Mouse (Mus musculus): Measurements from ENCODE around the gene Ppt2. TPM values are rescaled to one million over a fixed set of nuclear protein-coding genes. Genes with fewer than 3 reads are reported as not detected.

Ppt2 gene
- total and polyA plus RNA-seq, 3 experiments = 5.5 to 35.1 (median 17.1) TPM

GRCm38 (mm10) chr17:34643944-34644343, 15.6 kb upstream of the Ppt2 start:
- Histone ChIP-seq H3K27me3 (ENCODE audit: insufficient read depth, low read length) (peaks cover 26% of the 10 kb centered on the region), H3K36me3 (replicated peaks) (peaks cover 20% of the 10 kb centered on the region), H3K9me3 (replicated peaks) (no peaks in the 10 kb centered on the region), H3K4me3 (ENCODE audit: low read depth, low read length) (no peak overlapping the region), H3K4me1 (ENCODE audit: insufficient read depth, low read depth, low read length) (peaks cover 35% of the 10 kb centered on the region)
- ATAC-seq (ENCODE audit: extremely low read depth, insufficient number of reproducible peaks, low FRiP score, poor library complexity, severe bottlenecking) (no peak), DNase-seq (ENCODE audit: low spot score) (no peak)
- TF ChIP-seq GATA2 (IDR thresholded peaks at IDR 0.05; ENCODE audit: borderline replicate concordance, low read depth, low read length) = no peak
- no peak for TF ChIP-seq CTCF (IDR thresholded peaks at IDR 0.05; ENCODE audit: low read depth, low read length)
- TF ChIP-seq GATA1 (IDR thresholded peaks at IDR 0.05; ENCODE audit: borderline replicate concordance, low read length) = no peak
- TF ChIP-seq TAL1 (conservative IDR thresholded peaks at IDR 0.05; ENCODE audit: low read depth, low read length) = no peak
- no peak for TF ChIP-seq POLR2AphosphoS5 (IDR thresholded peaks at IDR 0.05; ENCODE audit: insufficient replicate concordance, low read depth, low read length)

- peaks cover 15% of the 10 kb centered on the region for H3K36me3 ChIP-seq (replicated peaks)
- no peak for DNase-seq (ENCODE audit: low spot score)
- no peak overlapping the region for H3K4me3 ChIP-seq (ENCODE audit: low read depth, low read length)
- no peaks in the 10 kb centered on the region for H3K9me3 ChIP-seq (replicated peaks)
- TF ChIP-seq POLR2AphosphoS5 (IDR thresholded peaks at IDR 0.05; ENCODE audit: insufficient replicate concordance, low read depth, low read length) (no peak), CTCF (IDR thresholded peaks at IDR 0.05; ENCODE audit: low read depth, low read length) (no peak), GATA2 (IDR thresholded peaks at IDR 0.05; ENCODE audit: borderline replicate concordance, low read depth, low read length) (no peak), GATA1 (IDR thresholded peaks at IDR 0.05; ENCODE audit: borderline replicate concordance, low read length) (no peak), TAL1 (conservative IDR thresholded peaks at IDR 0.05; ENCODE audit: low read depth, low read length) (no peak)
- no peak for ATAC-seq (ENCODE audit: extremely low read depth, insufficient number of reproducible peaks, low FRiP score, poor library complexity, severe bottlenecking)
- H3K4me1 ChIP-seq (ENCODE audit: insufficient read depth, low read depth, low read length) = peaks cover 30% of the 10 kb centered on the region
- H3K27me3 ChIP-seq (ENCODE audit: insufficient read depth, low read length) = peaks cover 26% of the 10 kb centered on the region
Observed at GRCm38 (mm10) chr17:34643379-34643778, 15.1 kb upstream of the Ppt2 start.

GRCm38 (mm10) chr17:34641945-34642344, 13.6 kb upstream of the Ppt2 start:
- ATAC-seq (ENCODE audit: extremely low read depth, insufficient number of reproducible peaks, low FRiP score, poor library complexity, severe bottlenecking) = no peak
- H3K27me3 ChIP-seq (ENCODE audit: insufficient read depth, low read length) = peaks cover 34% of the 10 kb centered on the region
- TF ChIP-seq POLR2AphosphoS5 (IDR thresholded peaks at IDR 0.05; ENCODE audit: insufficient replicate concordance, low read depth, low read length) (no peak), GATA1 (IDR thresholded peaks at IDR 0.05; ENCODE audit: borderline replicate concordance, low read length) (no peak), GATA2 (IDR thresholded peaks at IDR 0.05; ENCODE audit: borderline replicate concordance, low read depth, low read length) (no peak), TAL1 (conservative IDR thresholded peaks at IDR 0.05; ENCODE audit: low read depth, low read length) (no peak), CTCF (IDR thresholded peaks at IDR 0.05; ENCODE audit: low read depth, low read length) (no peak)
- peaks cover 11% of the 10 kb centered on the region for H3K36me3 ChIP-seq (replicated peaks)
- no peak for DNase-seq (ENCODE audit: low spot score)
- no peaks in the 10 kb centered on the region for H3K9me3 ChIP-seq (replicated peaks)
- peaks cover 18% of the 10 kb centered on the region for H3K4me1 ChIP-seq (ENCODE audit: insufficient read depth, low read depth, low read length)
- no peak overlapping the region for H3K4me3 ChIP-seq (ENCODE audit: low read depth, low read length)

GRCm38 (mm10) chr17:34640778-34641601, 12.7 kb upstream of the Ppt2 start:
- ATAC-seq (ENCODE audit: extremely low read depth, insufficient number of reproducible peaks, low FRiP score, poor library complexity, severe bottlenecking) = no peak
- TF ChIP-seq TAL1 (conservative IDR thresholded peaks at IDR 0.05; ENCODE audit: low read depth, low read length) (no peak), GATA2 (IDR thresholded peaks at IDR 0.05; ENCODE audit: borderline replicate concordance, low read depth, low read length) (no peak), GATA1 (IDR thresholded peaks at IDR 0.05; ENCODE audit: borderline replicate concordance, low read length) (no peak)
- H3K27me3 ChIP-seq (ENCODE audit: insufficient read depth, low read length) = peaks cover 43% of the 10 kb centered on the region
- H3K4me1 ChIP-seq (ENCODE audit: insufficient read depth, low read depth, low read length) = peaks cover 11% of the 10 kb centered on the region
- H3K4me3 ChIP-seq (ENCODE audit: low read depth, low read length) = no peak overlapping the region
- peaks cover 7% of the 10 kb centered on the region for H3K36me3 ChIP-seq (replicated peaks)
- no peak for DNase-seq (ENCODE audit: low spot score)
- no peaks in the 10 kb centered on the region for H3K9me3 ChIP-seq (replicated peaks)

- DNase-seq (ENCODE audit: low spot score) = no peak
- ATAC-seq (ENCODE audit: extremely low read depth, insufficient number of reproducible peaks, low FRiP score, poor library complexity, severe bottlenecking) = no peak
- Histone ChIP-seq H3K9me3 (replicated peaks) (no peaks in the 10 kb centered on the region), H3K4me3 (ENCODE audit: low read depth, low read length) (no peak overlapping the region), H3K27me3 (ENCODE audit: insufficient read depth, low read length) (peaks cover 49% of the 10 kb centered on the region), H3K36me3 (replicated peaks) (no peaks in the 10 kb centered on the region), H3K4me1 (ENCODE audit: insufficient read depth, low read depth, low read length) (no peaks in the 10 kb centered on the region; the same call in 1 of the 2 replicates)
- TF ChIP-seq POLR2AphosphoS5 (IDR thresholded peaks at IDR 0.05; ENCODE audit: insufficient replicate concordance, low read depth, low read length) (no peak), TAL1 (conservative IDR thresholded peaks at IDR 0.05; ENCODE audit: low read depth, low read length) (no peak), GATA1 (IDR thresholded peaks at IDR 0.05; ENCODE audit: borderline replicate concordance, low read length) (no peak), GATA2 (IDR thresholded peaks at IDR 0.05; ENCODE audit: borderline replicate concordance, low read depth, low read length) (no peak), CTCF (IDR thresholded peaks at IDR 0.05; ENCODE audit: low read depth, low read length) (no peak)
Observed at GRCm38 (mm10) chr17:34639461-34640255, 11.3 kb upstream of the Ppt2 start.

GRCm38 (mm10) chr17:34637459-34637858, 9.1 kb upstream of the Ppt2 start:
- H3K9me3 ChIP-seq (replicated peaks) = no peaks in the 10 kb centered on the region
- TF ChIP-seq POLR2AphosphoS5 (IDR thresholded peaks at IDR 0.05; ENCODE audit: insufficient replicate concordance, low read depth, low read length) = no peak
- TF ChIP-seq TAL1 (conservative IDR thresholded peaks at IDR 0.05; ENCODE audit: low read depth, low read length) = no peak
- no peak for TF ChIP-seq GATA2 (IDR thresholded peaks at IDR 0.05; ENCODE audit: borderline replicate concordance, low read depth, low read length)
- TF ChIP-seq GATA1 (IDR thresholded peaks at IDR 0.05; ENCODE audit: borderline replicate concordance, low read length) = no peak
- TF ChIP-seq CTCF (IDR thresholded peaks at IDR 0.05; ENCODE audit: low read depth, low read length) = no peak
- H3K36me3 ChIP-seq (replicated peaks) = no peaks in the 10 kb centered on the region
- H3K4me1 ChIP-seq (ENCODE audit: insufficient read depth, low read depth, low read length) = no peaks in the 10 kb centered on the region
- no peak for ATAC-seq (ENCODE audit: extremely low read depth, insufficient number of reproducible peaks, low FRiP score, poor library complexity, severe bottlenecking)
- no peak for DNase-seq (ENCODE audit: low spot score)
- H3K4me3 ChIP-seq (ENCODE audit: low read depth, low read length) = no peak overlapping the region
- peaks cover 51% of the 10 kb centered on the region for H3K27me3 ChIP-seq (ENCODE audit: insufficient read depth, low read length)
